Mouse (Mus musculus): ENCODE data around the gene Ap3b1.
A peak's percentile ranks its signal among the peaks of the same experiment; 100 is the strongest.

Gene Ap3b1

GRCm38 (mm10) chr13:94539851-94540646 lies 181.3 kb downstream of the Ap3b1 start:
- DNase-seq (ENCODE audit: low read depth): no peak

- no peak for DNase-seq (ENCODE audit: low read depth)
Observed at GRCm38 (mm10) chr13:94542061-94542460, 183.3 kb downstream of the Ap3b1 start.

GRCm38 (mm10) chr13:94544211-94544610 lies 185.5 kb downstream of the Ap3b1 start:
- no peak for DNase-seq (ENCODE audit: low read depth)

- no peak for DNase-seq (ENCODE audit: low read depth)
Observed at GRCm38 (mm10) chr13:94545739-94546138, 187.0 kb downstream of the Ap3b1 start.

GRCm38 (mm10) chr13:94546246-94546645 lies 187.5 kb downstream of the Ap3b1 start:
- no peak for DNase-seq (ENCODE audit: low read depth)

GRCm38 (mm10) chr13:94549580-94549979 lies 190.8 kb downstream of the Ap3b1 start:
- no peak for DNase-seq (ENCODE audit: low read depth)

DNA sequence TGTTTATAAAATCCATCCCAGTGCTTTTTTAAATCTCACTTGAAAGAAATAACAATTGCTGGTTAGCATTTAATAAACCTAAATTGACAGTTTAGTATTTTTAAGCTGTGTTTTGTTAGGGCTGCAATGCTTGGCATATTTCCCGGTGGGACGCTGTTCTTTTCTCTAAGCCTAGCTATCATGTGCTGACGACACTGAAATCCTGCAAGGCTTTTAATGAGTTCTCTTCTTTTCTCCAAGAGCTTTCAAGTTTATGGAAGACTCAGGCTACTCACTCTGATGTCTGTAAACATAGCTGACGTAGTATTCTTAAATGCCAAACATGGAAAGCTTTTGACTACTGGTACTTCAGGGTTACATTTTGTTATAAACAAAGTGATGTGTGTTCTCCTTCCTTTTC lies 191.3 kb downstream of the Ap3b1 start:
- DNase-seq (ENCODE audit: low read depth): no peak

- DNase-seq (ENCODE audit: low read depth): peak; percentile 71
Observed at GRCm38 (mm10) chr13:94560011-94560410, 201.3 kb downstream of the Ap3b1 start.

- no peak for DNase-seq (ENCODE audit: low read depth)
Observed at GRCm38 (mm10) chr13:94560878-94561277, 202.1 kb downstream of the Ap3b1 start.

- DNase-seq (ENCODE audit: low read depth): no peak
Observed at GRCm38 (mm10) chr13:94562652-94563339, 204.0 kb downstream of the Ap3b1 start.

- DNase-seq (ENCODE audit: low read depth): no peak
Observed at GRCm38 (mm10) chr13:94563836-94564235, 205.1 kb downstream of the Ap3b1 start.

GRCm38 (mm10) chr13:94564351-94564994 lies 205.7 kb downstream of the Ap3b1 start:
- DNase-seq (ENCODE audit: low read depth): no peak

DNA sequence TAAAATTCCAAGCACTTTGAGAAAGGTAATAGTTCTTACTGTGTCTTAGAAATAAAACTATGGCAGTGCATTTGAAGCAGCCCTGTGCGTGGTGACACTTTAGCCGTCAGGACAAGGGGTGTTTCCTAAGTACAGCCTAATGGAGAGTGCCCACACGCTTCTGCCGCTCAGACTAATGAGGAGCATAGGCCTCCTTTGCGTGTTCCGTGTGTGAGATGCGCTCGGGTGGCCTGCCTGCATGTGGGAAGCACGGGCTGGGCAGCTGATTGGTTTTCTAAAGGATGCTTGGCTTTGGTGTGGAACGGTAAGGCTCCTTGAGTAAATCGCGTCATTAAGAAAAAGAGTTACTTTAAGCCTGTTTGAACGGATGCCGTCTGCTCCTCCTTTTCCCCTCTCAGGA lies 206.4 kb downstream of the Ap3b1 start:
- no peak for DNase-seq (ENCODE audit: low read depth)

DNA sequence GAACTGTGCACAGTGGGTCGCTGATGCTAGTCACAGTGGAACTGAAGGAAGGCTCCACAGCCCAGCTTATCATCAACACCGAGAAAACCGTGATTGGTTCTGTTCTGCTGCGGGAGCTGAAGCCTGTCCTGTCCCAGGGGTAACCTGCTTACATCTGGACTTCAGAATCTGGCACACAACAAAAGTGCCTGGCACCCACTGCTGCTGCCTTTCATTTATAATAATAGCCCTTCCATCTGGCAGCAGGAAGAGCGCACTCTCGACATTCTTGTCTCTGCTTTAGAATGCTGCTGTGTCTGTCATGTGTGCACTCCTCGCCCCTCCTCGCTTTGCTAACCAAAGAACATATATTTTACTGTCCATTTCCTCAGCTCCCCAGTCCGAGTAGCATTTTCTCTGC lies 206.9 kb downstream of the Ap3b1 start:
- no peak for DNase-seq (ENCODE audit: low read depth)

DNA sequence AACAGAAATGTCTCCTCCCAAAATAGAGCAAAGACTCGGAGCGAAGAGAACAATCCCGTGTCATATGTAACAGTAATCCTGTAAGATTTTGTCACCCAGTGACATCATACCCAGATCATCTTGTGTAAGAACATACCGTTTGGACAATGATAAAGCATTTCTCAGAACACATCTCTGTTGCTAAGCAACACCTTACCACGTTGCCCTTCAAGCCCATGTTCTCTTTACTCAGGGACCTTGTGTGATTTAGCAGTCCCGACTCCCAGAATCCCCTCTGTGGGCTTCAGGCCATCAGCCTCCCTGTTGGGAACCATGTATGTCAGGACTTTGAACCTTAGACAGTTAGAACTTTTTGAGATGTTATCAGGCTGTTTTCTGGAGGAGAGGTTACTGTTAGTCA lies 209.0 kb downstream of the Ap3b1 start:
- DNase-seq (ENCODE audit: low read depth): no peak

DNA sequence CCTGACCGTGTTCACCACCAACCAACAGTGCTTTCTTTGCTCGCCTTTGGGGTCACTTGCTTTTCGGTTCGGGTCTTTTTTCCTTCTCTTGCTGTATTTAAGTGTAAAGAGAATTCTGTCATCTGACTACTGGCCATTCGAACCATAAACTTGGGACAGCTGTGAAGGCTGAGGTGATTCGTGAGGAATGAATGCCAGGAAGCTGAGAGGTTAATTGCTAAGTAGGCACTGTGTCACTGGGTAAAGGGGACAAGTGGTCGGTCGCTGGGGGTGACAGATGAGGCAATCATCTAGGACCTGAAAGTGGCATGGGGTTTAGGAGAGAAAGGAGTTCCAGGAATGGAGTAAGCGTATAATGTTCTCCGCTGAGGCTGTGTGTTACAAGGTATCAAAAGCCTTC lies 212.2 kb downstream of the Ap3b1 start:
- no peak for DNase-seq (ENCODE audit: low read depth)

- no peak for DNase-seq (ENCODE audit: low read depth)
Observed at GRCm38 (mm10) chr13:94573356-94573755, 214.6 kb downstream of the Ap3b1 start.

DNA sequence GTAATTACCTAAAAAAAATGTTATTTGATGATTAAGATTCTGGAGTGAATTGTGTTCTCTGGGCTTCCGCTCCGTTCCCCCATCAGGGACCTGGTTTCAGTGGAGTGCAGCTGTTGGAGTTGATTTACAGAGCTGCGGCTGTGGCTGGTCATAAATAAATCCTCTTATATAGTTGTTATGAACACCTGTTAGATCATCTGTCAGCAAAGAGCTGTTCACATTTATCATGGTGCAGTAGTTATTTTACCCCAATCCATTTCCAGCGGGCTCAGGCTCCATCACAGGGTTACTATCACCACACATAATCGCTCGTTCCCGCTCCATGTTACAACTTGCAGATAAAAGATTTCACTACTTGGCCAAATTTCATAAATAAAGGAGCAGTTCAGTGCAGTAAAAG lies 215.1 kb downstream of the Ap3b1 start:
- no peak for DNase-seq (ENCODE audit: low read depth)

GRCm38 (mm10) chr13:94575607-94576398 lies 217.0 kb downstream of the Ap3b1 start:
- DNase-seq (ENCODE audit: low read depth): no peak

DNA sequence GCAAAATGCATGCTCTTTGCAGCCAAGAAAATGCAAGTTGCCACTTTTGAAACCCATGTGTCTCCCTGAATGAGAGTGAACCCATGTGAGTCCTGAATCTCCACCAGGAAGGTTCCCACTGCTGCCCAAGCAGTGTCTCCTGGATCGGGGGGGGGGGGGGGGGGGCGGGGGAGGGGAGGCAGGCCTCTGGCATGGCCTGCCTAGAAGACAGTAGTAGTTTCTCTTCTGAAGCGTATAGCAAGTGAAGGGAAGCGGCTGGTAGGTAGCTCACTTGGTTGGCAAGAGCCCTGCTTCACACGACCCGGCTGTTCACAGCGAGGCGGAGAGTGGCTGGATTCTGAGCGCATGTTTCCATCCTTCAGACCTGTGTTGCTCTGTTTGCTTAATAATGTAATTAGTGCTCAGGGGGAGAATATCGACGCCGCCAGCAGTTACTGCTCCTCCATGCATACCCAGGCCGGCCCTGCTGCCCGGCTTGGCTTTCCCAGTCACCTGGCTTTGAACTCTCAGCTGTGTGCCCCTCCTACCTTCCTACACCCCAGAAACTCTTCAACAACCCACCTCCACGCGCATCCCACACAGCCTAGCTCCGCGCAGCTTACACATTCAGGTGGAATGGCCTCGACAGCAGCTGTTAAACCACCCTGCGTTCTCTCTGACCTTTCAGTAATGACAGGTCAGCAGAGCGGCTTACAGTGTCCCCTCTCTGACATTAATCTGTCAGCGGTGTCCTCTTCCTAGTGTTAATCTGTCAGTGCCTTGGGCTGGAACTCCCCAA lies 217.8 kb downstream of the Ap3b1 start:
- no peak for DNase-seq (ENCODE audit: low read depth)

GRCm38 (mm10) chr13:94577177-94577540 lies 218.4 kb downstream of the Ap3b1 start:
- DNase-seq (ENCODE audit: low read depth): no peak

DNA sequence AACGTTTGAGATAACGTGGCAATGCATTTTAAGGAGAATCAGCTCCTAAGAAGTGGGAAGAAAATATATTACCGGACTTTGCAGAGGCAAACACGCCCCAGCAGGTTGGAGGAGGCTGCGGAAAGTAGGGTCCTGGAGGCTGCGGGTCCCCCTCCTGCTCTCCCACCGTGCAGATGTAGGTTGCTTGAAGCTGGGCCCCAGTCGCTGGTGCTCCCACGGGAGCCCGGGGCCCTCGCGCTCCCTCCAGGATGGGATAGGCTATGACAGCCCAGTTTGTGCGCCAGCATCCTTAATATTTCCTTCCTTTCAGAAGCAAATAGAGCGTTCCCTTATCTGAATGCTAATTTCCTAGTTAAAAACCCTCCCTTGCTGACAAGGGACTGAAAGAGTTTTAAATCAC lies 236.5 kb downstream of the Ap3b1 start:
- DNase-seq (ENCODE audit: low read depth): no peak
